Mouse (Mus musculus): ENCODE measurements around the gene Rbm43. TPM values are rescaled to one million over a fixed set of nuclear protein-coding genes. Genes with fewer than 3 reads are reported as not detected.

The Rbm43 gene
- 1 to 10 TPM; 3.9 to 4.4 TPM for total RNA-seq (2021)

DNA sequence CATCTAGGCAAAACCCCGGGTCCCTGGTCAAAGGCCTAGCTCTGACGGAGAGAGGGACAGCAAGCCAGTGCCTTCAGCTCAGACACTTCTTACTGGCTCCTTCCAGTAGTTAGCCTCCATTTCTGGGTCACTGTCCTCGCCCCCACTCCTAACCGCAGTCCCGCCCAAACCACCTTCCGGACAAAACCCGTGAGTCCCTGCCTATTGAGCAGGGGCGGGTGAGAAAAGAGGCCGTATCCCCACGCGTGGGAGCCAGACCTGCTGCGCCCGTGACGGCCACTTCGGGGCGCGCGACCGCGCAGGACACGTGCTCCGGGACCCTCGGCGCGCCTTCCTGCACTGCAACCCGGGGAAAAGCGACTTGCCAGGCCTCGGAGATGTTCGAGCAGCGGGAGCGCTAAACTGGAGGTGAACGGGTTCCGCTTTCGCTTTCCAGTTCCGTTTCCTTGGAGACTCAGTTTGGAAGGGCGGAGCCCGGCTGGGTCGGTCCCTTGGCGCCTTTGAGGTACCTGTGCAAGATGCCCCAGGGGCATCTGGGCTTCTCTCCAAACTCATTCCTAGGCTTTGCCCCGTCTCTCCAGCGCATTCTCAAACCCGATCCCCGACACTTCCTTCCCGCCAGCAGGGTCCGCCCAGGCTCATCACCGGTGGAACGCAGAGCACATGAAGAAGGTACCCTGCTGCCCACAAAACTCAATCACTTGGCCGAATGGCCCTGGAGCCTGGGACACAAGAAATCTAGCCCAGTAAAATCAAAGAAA, at the start of gene Rbm43:
Gene Rbm43, minus strand, starts transcription at position 590 of the 761 bp plus-strand sequence.
- DNase-seq (ENCODE audit: low spot score) = peak; percentile 56
- intact Hi-C loops (cut with DNase I) = loop anchor here (2.0 kb wide), 1 partner anchor 142 kb away; no protein-coding TSS in a partner anchor

DNA sequence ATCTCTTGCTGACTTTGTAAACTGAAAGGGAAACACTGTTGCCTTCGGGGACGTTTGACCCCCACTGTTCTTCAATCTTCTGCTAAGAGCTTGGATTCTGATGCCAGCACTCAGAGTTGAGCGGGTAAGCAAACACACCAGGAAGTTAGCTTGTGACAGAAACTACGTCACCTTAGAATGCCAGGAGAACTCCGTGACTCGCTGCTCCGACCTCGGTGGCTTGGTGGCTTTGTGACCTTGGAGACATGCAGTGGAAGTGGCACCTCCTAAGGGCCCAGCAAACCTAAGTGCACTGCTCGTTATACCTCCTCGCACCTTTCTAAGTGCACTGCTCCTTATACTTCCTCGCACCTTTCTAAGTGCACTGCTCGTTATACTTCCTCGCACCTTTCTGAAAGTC, 47.3 kb upstream of the Rbm43 start:
- DNase-seq (ENCODE audit: low spot score) = no peak
- intact Hi-C loops (cut with DNase I) = no loop called here

- intact Hi-C loops (cut with DNase I) = no loop called here
- no peak for DNase-seq (ENCODE audit: low spot score)
These were observed 46.7 kb upstream of the Rbm43 start for GRCm38 (mm10) chr2:51981630-51982029.

GRCm38 (mm10) chr2:51973410-51973968, 38.5 kb upstream of the Rbm43 start, which contains the start of gene Nmi:
Gene Nmi, minus strand, starts transcription at chr2:51973494.
- intact Hi-C loops (cut with DNase I) = loop anchor here (2.0 to 10.0 kb wide), 2 partner anchors 99 to 451 kb away; partner anchors contain the start of genes Arl5a and Rif1
- DNase-seq (ENCODE audit: low spot score) = no peak

DNA sequence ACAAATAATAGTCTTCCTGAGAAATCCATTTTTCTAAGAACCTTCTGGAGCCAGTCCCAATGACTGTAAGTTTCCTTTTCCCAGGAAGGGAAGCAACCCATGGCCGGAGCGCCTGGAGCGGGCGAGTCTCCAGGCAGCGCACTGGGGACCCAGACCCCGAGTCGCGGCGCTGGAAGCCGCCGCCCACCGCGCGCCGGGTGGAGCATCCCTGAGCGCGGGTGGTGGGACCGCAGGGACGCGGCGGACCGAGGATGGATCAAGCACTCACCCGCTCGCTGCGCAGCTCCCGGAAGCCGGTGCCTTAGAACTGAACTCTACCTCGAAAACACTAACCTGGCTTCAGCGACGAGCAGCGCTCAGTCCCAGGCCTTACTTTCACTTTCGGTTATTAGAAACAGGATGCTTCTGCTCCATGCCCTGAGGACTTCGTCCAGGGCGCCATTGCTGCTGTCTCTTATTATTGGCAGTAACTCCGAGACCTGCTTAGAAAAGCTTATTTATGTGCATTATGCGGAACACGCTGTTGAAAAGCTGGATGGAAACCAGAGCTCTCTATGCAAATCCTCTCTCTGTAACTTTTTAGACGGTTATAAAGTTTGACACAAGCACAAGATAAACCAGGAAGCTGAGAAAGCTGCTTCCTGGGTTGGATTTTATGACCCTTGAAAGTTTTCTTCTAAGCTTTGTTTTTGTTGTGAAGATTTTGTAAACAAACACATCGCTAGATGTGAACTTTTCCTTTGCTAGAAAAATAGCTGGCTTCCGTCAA, 37.9 kb upstream of the Rbm43 start:
- intact Hi-C loops (cut with DNase I) = loop anchor here (2.0 to 10.0 kb wide), 2 partner anchors 100 to 452 kb away; partner anchors contain the start of genes Arl5a and Rif1
- peak; percentile 28 for DNase-seq (ENCODE audit: low spot score)

GRCm38 (mm10) chr2:51972142-51972541, 37.2 kb upstream of the Rbm43 start:
- DNase-seq (ENCODE audit: low spot score) = no peak
- intact Hi-C loops (cut with DNase I) = loop anchor here (2.0 to 10.0 kb wide), 2 partner anchors 101 to 453 kb away; partner anchors contain the start of genes Arl5a and Rif1

GRCm38 (mm10) chr2:51970897-51971296, 35.9 kb upstream of the Rbm43 start:
- intact Hi-C loops (cut with DNase I) = loop anchor here (10.0 kb wide), 1 partner anchor 454 kb away; the partner anchor contains the start of gene Arl5a

DNA sequence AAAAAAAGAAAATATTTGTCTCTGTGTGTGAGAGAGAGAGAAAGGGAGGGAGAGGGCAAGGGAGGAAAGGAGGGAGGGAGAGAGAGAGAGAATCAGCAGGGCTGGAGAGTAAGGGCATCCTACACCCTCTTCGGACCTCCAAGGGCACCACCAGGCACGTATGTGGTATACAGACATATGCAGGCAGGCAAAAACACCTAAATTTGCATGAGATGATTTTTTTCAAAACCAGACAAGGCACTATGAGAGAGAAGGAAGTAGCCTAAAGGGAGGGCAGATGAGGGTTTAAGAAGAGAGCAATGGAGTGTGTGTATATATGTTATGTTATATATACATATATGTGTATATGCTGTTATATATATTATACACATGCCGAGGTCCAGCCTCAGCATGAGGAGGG, 32.3 kb upstream of the Rbm43 start:
- intact Hi-C loops (cut with DNase I) = no loop called here
- no peak for DNase-seq (ENCODE audit: low spot score)

More at GRCm38 (mm10) chr2:51970897-51971296, 35.9 kb upstream of the Rbm43 start:
- no peak for DNase-seq (ENCODE audit: low spot score)

DNA sequence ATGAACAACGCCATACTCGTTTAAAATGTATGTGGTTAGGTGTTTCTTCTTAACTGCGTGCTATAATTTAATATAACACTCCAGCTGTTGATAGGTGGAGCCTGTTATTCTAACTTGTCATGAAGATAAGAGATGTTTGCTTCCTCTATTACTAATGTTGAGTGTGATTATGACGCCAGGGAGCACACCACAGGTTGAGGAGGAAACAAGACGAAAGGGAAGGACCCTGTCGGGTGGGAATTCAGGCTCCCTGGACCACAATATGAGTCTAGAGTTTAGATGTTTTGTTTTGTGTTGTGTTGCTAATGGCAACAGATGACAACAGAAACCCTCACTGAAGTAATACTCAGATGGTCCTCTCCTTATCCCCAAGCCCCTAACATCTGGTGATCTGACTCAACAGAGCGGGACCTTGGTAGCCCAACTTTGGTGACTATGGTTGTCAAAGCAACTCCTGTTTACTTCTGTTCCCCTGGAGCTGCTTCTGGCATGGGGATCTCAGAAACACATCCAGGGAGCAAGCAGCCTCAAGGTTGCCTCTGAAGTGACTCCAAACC, 18.8 kb upstream of the Rbm43 start:
- no peak for DNase-seq (ENCODE audit: low spot score)
- intact Hi-C loops (cut with DNase I) = no loop called here

GRCm38 (mm10) chr2:51950876-51951275, 15.9 kb upstream of the Rbm43 start:
- DNase-seq (ENCODE audit: low spot score) = no peak
- intact Hi-C loops (cut with DNase I) = no loop called here

- intact Hi-C loops (cut with DNase I) = no loop called here
- no peak for DNase-seq (ENCODE audit: low spot score)
These were observed 13.3 kb upstream of the Rbm43 start for GRCm38 (mm10) chr2:51948105-51948830.

GRCm38 (mm10) chr2:51945812-51946211, 10.8 kb upstream of the Rbm43 start:
- DNase-seq (ENCODE audit: low spot score) = no peak
- intact Hi-C loops (cut with DNase I) = no loop called here

- no peak for DNase-seq (ENCODE audit: low spot score)
- intact Hi-C loops (cut with DNase I) = no loop called here
These were observed 6.9 kb upstream of the Rbm43 start for GRCm38 (mm10) chr2:51941832-51942231.

DNA sequence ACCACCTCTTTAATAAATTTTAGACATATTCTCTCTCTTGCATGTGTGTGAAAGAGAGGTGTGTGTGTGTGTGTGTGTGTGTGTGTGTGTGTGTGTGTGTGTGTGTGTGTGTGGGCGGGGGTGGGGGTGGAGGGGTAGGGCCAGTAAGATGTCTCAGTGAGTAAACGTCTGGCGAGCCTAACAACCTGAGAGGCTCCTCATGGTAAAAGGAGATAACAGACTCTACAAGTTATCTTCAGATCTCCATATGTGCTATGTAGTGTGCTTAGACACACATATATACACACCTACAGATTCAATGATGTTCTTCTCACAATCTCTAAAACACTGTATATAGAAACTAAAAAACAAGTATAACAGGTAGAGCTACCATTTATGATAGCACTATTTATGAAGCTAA, 3.8 kb upstream of the Rbm43 start:
- intact Hi-C loops (cut with DNase I) = no loop called here

DNA sequence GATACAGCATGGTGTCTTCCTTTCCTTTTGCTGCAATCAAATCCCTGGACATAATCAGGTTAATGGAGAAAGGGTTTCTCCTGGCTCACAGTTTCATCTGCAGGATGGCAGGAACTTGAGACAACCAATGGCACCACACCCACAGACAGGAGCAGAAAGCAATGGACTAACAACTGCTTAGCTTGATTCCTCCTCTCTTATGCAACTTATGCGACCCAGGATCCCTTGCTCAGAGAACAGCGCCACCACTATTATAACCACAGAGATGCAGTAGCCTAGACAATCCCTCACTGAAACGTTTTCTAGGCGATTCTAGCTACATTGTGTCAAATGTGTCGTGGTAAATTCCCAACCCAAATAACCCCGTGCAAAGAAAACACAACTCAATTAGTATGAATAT, 2.0 kb upstream of the Rbm43 start:
- intact Hi-C loops (cut with DNase I) = no loop called here
- DNase-seq (ENCODE audit: low spot score) = no peak

More for the DNA sequence above, 3.8 kb upstream of the Rbm43 start:
- DNase-seq (ENCODE audit: low spot score) = no peak

DNA sequence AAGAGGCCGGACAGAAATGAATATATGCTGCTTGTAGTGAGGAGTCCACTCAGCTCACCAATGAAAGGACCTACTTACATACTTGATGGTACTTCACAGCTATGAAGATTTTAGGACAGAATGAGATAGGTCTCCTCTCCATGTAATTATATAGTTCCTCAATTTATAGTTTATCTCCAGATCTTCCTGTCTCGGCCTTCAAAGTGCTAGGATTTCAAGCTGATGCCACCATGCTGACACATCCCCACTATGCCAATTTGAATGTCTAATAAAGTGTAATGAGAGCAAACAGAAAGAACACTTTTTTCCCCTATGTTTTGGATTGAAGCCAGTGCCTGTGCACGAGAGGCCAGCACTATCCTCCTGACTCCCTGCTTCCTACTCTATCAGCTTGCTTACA, 1.6 kb upstream of the Rbm43 start:
- intact Hi-C loops (cut with DNase I) = no loop called here
- no peak for DNase-seq (ENCODE audit: low spot score)

DNA sequence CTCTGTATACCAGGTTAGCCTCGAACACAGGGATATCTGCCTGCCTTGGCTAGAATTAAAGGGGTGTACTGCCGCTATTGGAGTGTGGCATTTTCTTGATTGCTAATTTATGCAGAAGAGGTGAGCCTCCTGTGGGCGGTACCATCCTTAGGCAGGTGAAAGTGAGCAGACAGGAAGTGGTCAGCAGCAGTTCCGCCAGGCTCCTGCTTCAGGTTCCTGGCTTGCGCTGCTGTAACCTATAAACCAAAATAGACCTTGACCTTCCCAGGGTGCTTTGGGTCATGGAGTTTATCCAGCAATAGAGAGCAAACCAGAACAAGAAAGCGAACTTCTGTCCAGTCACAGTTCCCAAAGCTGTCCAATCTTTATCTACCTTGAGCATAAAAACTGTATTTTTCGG, 958 bp upstream of the Rbm43 start:
- intact Hi-C loops (cut with DNase I) = loop anchor here (2.0 kb wide), 1 partner anchor 141 kb away; no protein-coding TSS in a partner anchor
- no peak for DNase-seq (ENCODE audit: low spot score)

DNA sequence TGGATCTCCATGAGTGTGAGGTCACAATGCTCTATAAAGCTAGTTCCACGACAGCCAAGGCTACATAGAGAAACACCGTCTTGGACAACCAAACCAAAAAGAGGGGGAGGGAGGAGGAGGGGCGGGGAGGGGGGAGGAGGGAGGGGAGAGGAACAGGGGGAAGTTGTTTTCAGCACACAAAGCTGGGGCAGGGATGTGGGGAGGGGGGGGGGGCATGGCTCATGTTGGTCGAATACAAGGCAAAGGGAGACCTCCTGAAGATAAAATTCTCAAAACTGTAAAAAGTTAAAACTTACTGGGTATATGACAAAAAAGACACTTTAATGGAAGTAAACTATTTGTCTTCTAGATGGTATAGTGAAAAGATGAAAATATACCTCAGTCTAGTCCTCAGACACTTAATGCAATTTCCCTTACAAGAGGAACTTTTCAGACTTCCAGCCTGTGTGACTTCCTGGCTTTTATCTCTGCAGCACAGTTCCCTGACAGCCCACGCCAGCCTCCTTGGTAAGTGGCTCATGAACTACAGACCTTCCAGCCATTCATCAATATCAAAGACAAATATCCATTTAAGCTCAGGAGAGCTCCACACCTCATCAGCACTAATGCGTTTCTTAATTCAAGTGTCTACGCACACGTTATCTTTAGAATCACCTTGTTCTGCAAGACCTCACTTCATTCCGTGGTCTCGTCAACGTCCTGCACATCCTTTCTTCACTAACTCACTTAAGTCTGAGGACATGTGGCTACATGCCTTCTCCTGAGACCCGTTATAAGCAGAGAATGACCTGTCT, 1.4 kb downstream of the Rbm43 start:
- intact Hi-C loops (cut with DNase I) = loop anchor here (2.0 kb wide), 1 partner anchor 143 kb away; no protein-coding TSS in a partner anchor
- no peak for DNase-seq (ENCODE audit: low spot score)

DNA sequence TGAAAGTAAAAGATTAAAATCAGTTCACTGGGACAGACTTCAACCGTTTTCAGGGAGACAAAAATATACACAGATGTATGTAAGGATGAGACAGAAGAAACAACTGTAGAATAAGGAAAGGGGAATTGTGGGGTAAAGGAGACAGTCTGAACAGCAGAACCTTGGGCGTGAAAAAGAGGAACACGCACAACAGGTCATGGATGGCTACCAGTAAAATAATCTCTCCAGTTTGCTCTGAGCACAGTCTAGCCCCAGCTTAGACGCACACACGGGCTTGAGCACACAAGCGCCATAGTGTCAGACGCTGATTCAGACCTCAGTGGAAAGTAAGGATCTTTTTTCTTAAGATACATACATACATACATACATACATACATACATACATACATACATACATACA, 3.7 kb downstream of the Rbm43 start:
- intact Hi-C loops (cut with DNase I) = no loop called here
- DNase-seq (ENCODE audit: low spot score) = no peak
